Mouse (Mus musculus) bone marrow, adult 2 months (tissue): ENCODE measurements at regions not wholly inside any gene's neighbourhood (a gene's known extent, or its start where the extent isn't known, plus 50 kb on each side); places are given as distances from the start of the nearest gene placed in this dataset.

Source experiments
- CTCF ChIP-seq: fragments of 200-500 bp; IDR thresholded peaks from 2 replicates; pipeline ENCODE4 v1.5.1; 2011; ENCODE audit warnings: low read length, control low read depth; ENCODE audit not compliant: control insufficient read depth, insufficient read depth
- POLR2A ChIP-seq: fragments of 200-500 bp; IDR thresholded peaks from 2 replicates; pipeline ENCODE4 v1.6.1; 2011; ENCODE audit warnings: low read depth, mild to moderate bottlenecking, control low read depth, low read length, borderline replicate concordance; ENCODE audit not compliant: control insufficient read depth

- TF ChIP-seq CTCF = no peak
- TF ChIP-seq POLR2A = no peak
Observed at GRCm38 (mm10) chr7:39847914-39848782, 330.6 kb downstream of the Zfp619 start.
